Mouse (Mus musculus) erythroblast, embryonic 14.5 days (primary cell): ENCODE data around the gene Gpr156.

Experiments
- GATA1 ChIP-seq: IDR thresholded peaks from 2 replicates; pipeline ENCODE4 v1.6.1; 2012; ENCODE audit warnings: low read length, inconsistent platforms, mixed read lengths
- TAL1 ChIP-seq: IDR thresholded peaks from 3 replicates; pipeline ENCODE4 v1.6.1; 2012; ENCODE audit warnings: low read length, inconsistent platforms, mixed read lengths

DNA sequence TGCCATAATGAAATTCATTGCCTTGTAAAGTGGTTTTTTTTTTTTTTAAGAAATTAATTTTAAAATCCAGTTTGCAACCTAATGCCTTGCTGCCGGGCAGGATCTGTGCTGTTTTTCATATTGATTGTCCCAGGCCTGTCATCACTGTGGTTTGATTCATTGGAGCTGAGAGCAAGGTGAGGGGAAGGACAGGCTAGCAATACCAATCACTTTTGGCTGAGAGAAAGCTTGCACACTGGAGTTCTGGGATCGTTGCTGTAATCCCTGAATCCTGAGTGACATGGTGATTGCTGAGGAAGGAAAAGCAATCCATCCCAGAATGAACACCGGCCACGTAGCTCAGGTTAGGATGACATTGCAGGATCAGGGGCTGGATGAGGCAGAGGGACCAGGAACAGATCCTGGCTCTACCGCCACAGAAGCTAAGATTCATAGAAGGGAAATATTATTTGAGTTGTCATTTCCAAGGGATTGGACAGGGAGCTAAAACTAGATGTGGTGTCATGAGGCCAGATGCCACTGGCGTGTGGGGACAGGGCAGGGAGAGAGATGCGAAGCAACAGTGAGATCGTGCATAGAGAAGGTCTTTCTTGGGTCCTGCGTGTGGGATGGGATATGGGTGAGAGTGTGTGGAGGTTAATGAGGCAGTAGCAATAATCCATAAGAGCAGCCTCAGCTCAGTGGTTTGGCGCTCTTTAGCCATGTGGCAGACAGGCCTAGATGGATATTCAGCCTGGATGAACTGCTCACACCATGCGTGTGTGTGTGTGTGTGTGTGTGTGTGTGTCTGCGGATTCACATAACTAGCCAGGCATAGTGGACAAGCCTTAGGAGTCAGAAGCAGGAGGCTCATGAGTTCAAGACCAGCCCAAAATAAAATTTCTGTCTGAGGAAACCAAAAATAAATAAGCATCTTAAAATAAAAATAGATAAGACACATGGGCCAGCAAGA is 38.0 kb downstream of the Gpr156 start:
- no peak for TF ChIP-seq GATA1
- no peak for TF ChIP-seq TAL1
